Mouse (Mus musculus) myocyte (in vitro differentiated cells): Measurements from ENCODE around the gene Tmem54.

Experiments used
- MYOG ChIP-seq, 3 experiments: IDR thresholded peaks; one replicate each; pipeline ENCODE4 v1.6.1; 2011; ENCODE audit warnings: control low read depth in 2 of 3, low read depth in 2 of 3, mild to moderate bottlenecking in 2 of 3; ENCODE audit not compliant: insufficient read length in 2 of 3, control insufficient read depth in 1 of 3, insufficient read depth in 1 of 3
- POLR2A ChIP-seq: IDR thresholded peaks from one replicate; pipeline ENCODE4 v1.6.1; 2011; ENCODE audit warnings: low read depth, mild to moderate bottlenecking, control low read depth, moderate library complexity; ENCODE audit not compliant: insufficient read length

- TF ChIP-seq MYOG (IDR thresholded peaks at IDR 0.05; ENCODE audit: control insufficient read depth in 1 of 3, insufficient read depth in 1 of 3, insufficient read length in 2 of 3, low read depth in 2 of 3), result peak in 2 of 3 experiments; percentile 64 to 92
- no peak for TF ChIP-seq POLR2A
Observed at GRCm38 (mm10) chr4:129145943-129146342, 40.6 kb downstream of the Tmem54 start.
